Mouse (Mus musculus) heart, embryonic 12.5 days (tissue): ENCODE data around the gene Fah. TPM values are rescaled to one million over a fixed set of nuclear protein-coding genes. Genes with fewer than 3 reads are reported as not detected.

Experiments used
- ATAC-seq: fragments of 200-750 bp; cut with Nextera tagmentation; 2 replicates; pipeline ENCODE4 v1.8.0; 2017; ENCODE audit warnings: moderate TSS enrichment, moderate library complexity; ENCODE audit not compliant: insufficient number of reproducible peaks, low FRiP score
- H3K27ac ChIP-seq: fragments of 300-500 bp; sonication (generic); 2 replicates; pipeline ENCODE4 v1.5.1; 2016; ENCODE audit warnings: mild to moderate bottlenecking, moderate library complexity; ENCODE audit not compliant: poor library complexity, severe bottlenecking
- H3K27me3 ChIP-seq: fragments of 300-500 bp; sonication (generic); replicated peaks from 2 replicates; pipeline ENCODE4 v1.6.1; 2016; ENCODE audit warnings: mild to moderate bottlenecking, moderate library complexity
- H3K36me3 ChIP-seq: fragments of 300-500 bp; sonication (generic); 2 replicates; pipeline ENCODE4 v1.6.1; 2016; ENCODE audit warnings: mild to moderate bottlenecking, moderate library complexity
- H3K4me1 ChIP-seq: fragments of 300-500 bp; sonication (generic); replicated peaks from 2 replicates; pipeline ENCODE4 v1.6.1; 2016; ENCODE audit warnings: mild to moderate bottlenecking
- H3K4me2 ChIP-seq: fragments of 300-500 bp; sonication (generic); 2 replicates; pipeline ENCODE4 v1.6.1; 2016; ENCODE audit warnings: mild to moderate bottlenecking, moderate library complexity
- H3K4me3 ChIP-seq: fragments of 300-500 bp; sonication (generic); 2 replicates; pipeline ENCODE4 v1.5.1; 2016; ENCODE audit warnings: mild to moderate bottlenecking
- H3K9ac ChIP-seq: fragments of 300-500 bp; sonication (generic); 2 replicates; pipeline ENCODE4 v1.6.1; 2016; ENCODE audit warnings: mild to moderate bottlenecking, moderate library complexity
- H3K9me3 ChIP-seq: fragments of 300-500 bp; sonication (generic); replicated peaks from 2 replicates; pipeline ENCODE4 v1.6.1; 2016; ENCODE audit warnings: mild to moderate bottlenecking, moderate library complexity
- WGBS: fragments of 180-500 bp; shearing (Covaris S2); methylation state at CpG from one replicate; pipeline ENCODE4 v1.1.7; 2016; 5-methylcytosine and 5-hydroxymethylcytosine counted together
- polyA plus RNA-seq: library from polyadenylated mRNA; unstranded; fragments of >200 nt; fragmentation: Nextera tagmentation; extraction: Ambion mirVana; gene quantifications from 2 replicates; pipeline ENCODE4 v1.2.1, GENCODE M21; 2016

The Fah gene
- polyA plus RNA-seq, 1 experiment from 2014 or later = 5.9 TPM

DNA sequence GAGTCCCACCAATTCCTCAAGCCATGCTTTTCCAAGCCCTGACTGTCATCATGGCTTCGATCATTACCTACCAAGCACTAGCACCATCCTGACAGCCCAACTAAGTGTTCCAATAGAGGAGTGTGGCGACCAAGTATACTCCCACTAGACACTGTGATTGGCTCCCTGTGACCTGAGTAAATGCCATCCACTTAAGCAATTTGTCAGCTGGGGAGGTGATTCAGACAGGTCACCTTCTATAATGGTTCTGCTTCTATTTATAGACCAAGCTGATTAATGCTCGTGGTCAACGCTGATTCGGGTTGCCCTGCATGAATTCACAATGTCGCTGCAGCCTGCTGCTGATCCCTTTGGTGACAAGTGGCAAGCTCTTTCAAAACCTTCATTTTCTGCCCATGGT, 40.3 kb downstream of the Fah start:
- Histone ChIP-seq H3K27ac (peak overlapping the region; percentile 83), H3K27me3 (no peaks in the 10 kb centered on the region), H3K36me3 (no peaks in the 10 kb centered on the region), H3K9ac (no peak overlapping the region), H3K9me3 (no peaks in the 10 kb centered on the region), H3K4me3 (no peak overlapping the region), H3K4me1 (peaks cover 11% of the 10 kb centered on the region), H3K4me2 (peak overlapping the region; percentile 30; the same call in 1 of the 2 replicates)
- 35% methylated on average over 6 of the region's 6 CpGs for WGBS
- peak; percentile 63; the same call in 1 of the 2 replicates for ATAC-seq

DNA sequence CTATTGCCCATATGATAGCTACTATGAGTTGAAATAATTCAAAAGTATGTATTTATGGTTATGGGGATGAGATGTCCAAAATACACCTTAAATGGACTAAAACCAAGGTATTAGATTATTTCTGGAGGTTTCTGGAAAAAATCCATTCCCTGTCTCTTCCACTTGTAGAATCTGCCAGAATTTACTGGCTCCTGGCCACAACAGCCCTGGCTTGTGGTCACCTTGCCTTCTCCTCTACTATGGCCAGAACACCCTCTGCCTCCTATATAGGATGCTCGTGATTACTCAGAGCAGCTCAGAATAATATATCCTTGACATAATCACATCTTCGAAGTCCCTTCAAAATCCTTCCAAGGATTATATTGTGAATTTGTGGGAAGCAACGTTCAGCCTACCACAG, 42.3 kb downstream of the Fah start:
- Histone ChIP-seq H3K27me3 (no peaks in the 10 kb centered on the region), H3K9me3 (no peaks in the 10 kb centered on the region), H3K4me2 (no peak overlapping the region), H3K4me3 (no peak overlapping the region), H3K36me3 (no peaks in the 10 kb centered on the region), H3K9ac (no peak overlapping the region), H3K27ac (no peak overlapping the region), H3K4me1 (peaks cover 11% of the 10 kb centered on the region)
- no peak for ATAC-seq
- WGBS = 80% methylated on average over 3 of the region's 3 CpGs

DNA sequence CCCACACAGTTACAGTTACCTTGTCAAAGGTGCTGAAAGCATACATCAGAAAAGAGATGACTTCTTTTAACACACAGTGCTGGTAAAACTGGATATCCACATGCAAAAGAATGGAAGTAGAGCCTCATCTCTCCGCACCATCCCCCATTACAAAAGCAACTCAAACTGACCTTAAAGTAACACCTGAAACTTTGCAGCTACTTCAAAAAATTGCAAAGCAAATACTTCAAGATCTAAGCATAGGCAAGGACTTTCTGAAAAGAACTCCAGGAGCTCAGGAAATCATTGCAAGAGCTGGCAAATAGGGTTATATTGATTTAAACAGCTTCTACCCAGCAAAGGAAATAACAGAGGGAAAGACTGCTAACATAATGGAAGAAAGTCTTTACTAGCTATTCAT, 46.0 kb downstream of the Fah start:
- 91% methylated on average over 1 of the region's 1 CpGs for WGBS
- ATAC-seq = no peak
- Histone ChIP-seq H3K4me3 (no peak overlapping the region), H3K9ac (no peak overlapping the region), H3K4me1 (peaks cover 2% of the 10 kb centered on the region; the same call in 1 of the 2 replicates), H3K27me3 (no peaks in the 10 kb centered on the region), H3K9me3 (no peaks in the 10 kb centered on the region), H3K27ac (no peak overlapping the region), H3K36me3 (no peaks in the 10 kb centered on the region), H3K4me2 (no peak overlapping the region)

DNA sequence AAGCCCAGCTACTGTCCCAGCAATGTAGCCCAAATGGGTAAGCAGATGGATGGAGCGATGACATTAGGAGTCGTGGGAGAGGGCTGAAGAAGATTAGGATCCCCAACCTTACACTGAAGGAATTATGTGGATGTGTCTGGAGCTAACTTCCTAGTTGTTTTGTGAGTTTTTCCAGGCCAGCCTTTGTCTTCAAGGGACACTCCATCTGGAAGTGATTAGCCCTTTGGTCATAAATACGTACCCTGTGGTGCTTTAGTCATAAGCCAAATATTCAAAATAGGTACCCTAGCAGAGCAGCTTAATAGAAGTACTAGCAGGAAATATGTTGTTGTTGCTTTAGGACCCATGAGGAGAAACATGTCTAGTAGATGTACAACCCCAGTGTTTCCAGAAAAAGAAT, 49.2 kb downstream of the Fah start:
- no peaks in the 10 kb centered on the region for H3K36me3 ChIP-seq
- H3K9ac ChIP-seq = no peak overlapping the region
- ATAC-seq = no peak
- H3K4me3 ChIP-seq = no peak overlapping the region
- H3K9me3 ChIP-seq = no peaks in the 10 kb centered on the region
- no peak overlapping the region for H3K4me2 ChIP-seq
- no peak overlapping the region for H3K27ac ChIP-seq
- H3K27me3 ChIP-seq = no peaks in the 10 kb centered on the region
- H3K4me1 ChIP-seq = no peaks in the 10 kb centered on the region
- 71% methylated on average over 3 of the region's 3 CpGs for WGBS

DNA sequence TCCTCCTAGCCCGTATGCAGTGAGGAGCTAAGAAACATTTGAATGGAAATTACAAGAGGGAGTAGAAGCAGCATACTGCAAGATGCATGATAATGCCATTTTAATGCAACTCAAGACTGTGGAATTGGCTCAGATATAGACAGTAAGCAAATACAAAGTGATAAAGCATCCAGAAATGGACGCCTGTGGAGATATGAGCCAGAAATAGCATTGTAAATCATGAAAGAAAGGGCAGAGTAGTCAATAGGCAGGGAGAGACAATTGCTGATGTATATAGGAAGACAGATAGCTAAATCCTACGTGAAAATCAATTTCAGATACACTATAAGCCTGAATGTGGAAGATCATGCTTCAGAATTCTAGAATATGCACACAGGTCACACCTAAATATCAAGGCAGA, 51.2 kb downstream of the Fah start:
- Histone ChIP-seq H3K4me1 (no peaks in the 10 kb centered on the region), H3K36me3 (no peaks in the 10 kb centered on the region), H3K4me3 (no peak overlapping the region), H3K27me3 (no peaks in the 10 kb centered on the region), H3K9ac (no peak overlapping the region), H3K27ac (no peak overlapping the region), H3K9me3 (no peaks in the 10 kb centered on the region), H3K4me2 (no peak overlapping the region)
- no peak for ATAC-seq
- WGBS = 61% methylated on average over 3 of the region's 3 CpGs

DNA sequence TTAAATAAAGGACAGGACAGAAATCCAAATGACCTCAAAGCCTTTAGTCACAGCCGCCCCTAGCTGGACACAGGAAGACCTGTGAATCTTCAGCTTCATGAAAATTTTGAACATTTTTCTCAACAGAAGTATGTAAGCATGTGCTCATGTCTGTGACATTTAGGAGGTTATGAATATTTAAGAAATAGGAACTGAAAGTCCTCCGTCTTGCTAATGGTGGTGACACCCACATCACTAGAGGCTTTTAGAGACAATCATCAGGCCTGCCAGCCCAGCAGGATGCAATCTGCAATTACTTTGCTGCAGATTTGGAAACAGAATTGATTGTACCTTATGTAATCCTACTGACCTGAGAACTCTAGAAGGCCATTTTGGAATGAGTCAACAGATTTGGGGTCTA, 55.0 kb downstream of the Fah start:
- no peak for ATAC-seq
- 80% methylated on average over 2 of the region's 2 CpGs for WGBS
- H3K4me1 ChIP-seq = no peaks in the 10 kb centered on the region

DNA sequence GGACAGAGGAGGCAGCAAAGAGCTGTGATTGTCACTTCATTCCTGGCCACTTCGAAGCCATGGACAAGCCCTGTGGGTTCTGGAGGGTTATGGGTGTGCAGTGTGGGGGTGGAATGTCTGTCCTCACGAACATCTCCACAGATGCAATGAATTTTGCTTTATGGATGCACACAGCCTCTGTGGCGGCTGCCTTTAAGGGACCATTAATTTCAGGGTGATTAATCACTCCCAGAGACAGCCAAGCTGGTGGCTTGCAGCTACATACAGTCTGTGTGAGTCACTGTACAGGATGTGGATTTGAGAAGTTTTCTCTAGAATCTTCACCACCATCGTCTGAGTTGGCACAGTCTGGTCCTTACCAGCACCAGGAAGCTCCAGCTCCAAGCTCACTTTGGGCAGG, 59.9 kb downstream of the Fah start:
- H3K4me1 ChIP-seq = no peaks in the 10 kb centered on the region
- H3K27me3 ChIP-seq = no peaks in the 10 kb centered on the region
- no peak overlapping the region for H3K9ac ChIP-seq
- no peak overlapping the region for H3K4me2 ChIP-seq
- WGBS = 70% methylated on average over 4 of the region's 4 CpGs
- no peak overlapping the region for H3K27ac ChIP-seq
- no peak for ATAC-seq
- H3K9me3 ChIP-seq = no peaks in the 10 kb centered on the region
- no peak overlapping the region for H3K4me3 ChIP-seq
- H3K36me3 ChIP-seq = no peaks in the 10 kb centered on the region

More for the DNA sequence above, 55.0 kb downstream of the Fah start:
- Histone ChIP-seq H3K4me2 (no peak overlapping the region), H3K9me3 (no peaks in the 10 kb centered on the region), H3K9ac (no peak overlapping the region), H3K4me3 (no peak overlapping the region), H3K27ac (no peak overlapping the region), H3K36me3 (no peaks in the 10 kb centered on the region), H3K27me3 (no peaks in the 10 kb centered on the region)

DNA sequence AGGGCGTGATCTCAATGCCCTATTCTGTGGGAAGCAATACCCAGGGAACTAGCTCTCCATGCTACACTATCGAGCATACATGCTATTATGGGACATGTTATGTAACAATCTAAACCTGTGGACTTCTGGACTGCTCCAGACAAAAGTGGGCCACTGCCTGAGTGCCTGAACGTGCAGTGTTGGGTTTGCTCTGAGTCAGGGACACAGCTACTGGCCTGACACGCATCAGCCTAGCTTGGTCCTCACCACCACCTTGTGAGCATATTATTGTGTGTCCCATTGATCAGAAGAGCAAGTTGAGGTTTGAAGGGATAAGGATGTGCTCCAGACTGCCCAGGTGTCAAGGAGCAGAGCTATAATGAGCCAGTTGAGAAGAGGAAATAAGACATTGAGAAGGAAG, 61.6 kb downstream of the Fah start:
- Histone ChIP-seq H3K4me3 (no peak overlapping the region), H3K36me3 (no peaks in the 10 kb centered on the region), H3K27me3 (0 out of 2 replicates have a peak, but pooled peaks cover 5% of the 10 kb centered on the region), H3K4me2 (no peak overlapping the region), H3K9ac (no peak overlapping the region), H3K9me3 (no peaks in the 10 kb centered on the region), H3K4me1 (no peaks in the 10 kb centered on the region), H3K27ac (no peak overlapping the region)
- 79% methylated on average over 4 of the region's 4 CpGs for WGBS
- ATAC-seq = no peak

Other genes starting within 250 kb of the Fah start
- gene Arnt2, start 196.5 kb downstream of the Fah start, polyA plus RNA-seq = 4.4 and 5.3 TPM in 2 replicates
- gene Gm2115, start 77.8 kb downstream of the Fah start, polyA plus RNA-seq = 0.10 and 0.41 TPM in 2 replicates
- gene Zfand6, start 83.2 kb upstream of the Fah start, polyA plus RNA-seq = 163 and 170 TPM in 2 replicates
- gene Olfr291, start 246.8 kb upstream of the Fah start, polyA plus RNA-seq = not detected in 2 replicates